Mouse (Mus musculus) cerebellum, adult 8-10 months (tissue): ENCODE data around the gene Pde1c.

Experiments used
- DNase-seq: peaks from one replicate; pipeline ENCODE4 v3.0.0; 2022

The Pde1c gene

DNA sequence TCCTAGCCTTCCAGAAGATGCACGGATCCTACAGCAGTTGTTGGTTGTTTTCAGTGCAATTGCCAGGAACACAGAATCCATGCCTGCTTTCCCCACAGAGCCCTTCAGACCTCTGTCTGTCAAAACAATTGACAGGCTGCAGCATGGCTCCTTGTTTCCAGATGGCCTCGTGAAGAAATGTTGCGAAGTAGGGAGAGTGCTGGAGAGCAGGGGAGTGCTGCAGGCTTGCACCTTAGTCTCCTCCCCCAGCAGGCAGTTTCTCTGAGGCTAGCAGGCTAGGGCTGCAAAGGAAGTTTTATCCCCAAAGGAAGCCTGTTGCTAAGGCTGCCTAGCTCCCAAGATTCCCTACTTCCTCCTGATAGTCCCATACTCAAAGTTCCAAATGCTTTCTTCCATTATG is 246.1 kb downstream of the Pde1c start:
- no peak for DNase-seq

DNA sequence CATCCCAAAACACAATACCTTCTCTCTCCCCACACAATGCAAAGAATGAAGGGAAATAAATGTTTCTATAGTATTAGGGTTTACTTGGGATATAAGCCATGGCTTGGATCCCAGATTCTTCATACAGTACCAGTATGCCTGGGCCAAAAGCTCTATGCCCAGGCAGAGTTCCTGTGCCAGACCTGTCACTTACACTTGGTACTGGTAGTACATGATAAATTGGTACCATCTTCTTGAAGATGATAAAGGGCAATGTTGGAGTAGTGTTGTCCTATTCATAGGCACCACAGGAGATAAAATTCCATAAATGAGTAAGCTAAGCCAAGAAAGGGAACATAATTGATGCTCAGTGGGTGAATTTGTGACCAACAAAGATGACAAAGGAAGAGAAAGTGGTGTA is 258.6 kb downstream of the Pde1c start:
- no peak for DNase-seq

DNA sequence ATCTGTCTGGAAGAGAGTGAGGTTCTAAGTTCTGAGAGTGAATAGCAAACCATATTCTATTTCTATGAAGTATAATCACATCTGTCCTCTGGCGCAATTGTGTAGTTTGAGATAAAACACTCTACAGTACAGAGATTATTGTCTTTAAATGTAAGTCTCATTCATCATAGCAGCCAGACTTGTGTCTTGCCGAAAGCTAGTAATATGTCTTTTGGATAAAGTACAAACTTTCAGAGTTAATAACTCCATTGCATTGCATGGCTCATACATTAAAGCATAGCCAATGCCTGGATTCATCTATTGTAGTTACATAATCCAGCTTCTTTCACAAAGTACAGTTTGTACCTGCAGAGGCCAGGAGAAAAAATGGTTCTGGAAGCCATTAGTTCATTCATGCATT is 262.8 kb downstream of the Pde1c start:
- no peak for DNase-seq

DNA sequence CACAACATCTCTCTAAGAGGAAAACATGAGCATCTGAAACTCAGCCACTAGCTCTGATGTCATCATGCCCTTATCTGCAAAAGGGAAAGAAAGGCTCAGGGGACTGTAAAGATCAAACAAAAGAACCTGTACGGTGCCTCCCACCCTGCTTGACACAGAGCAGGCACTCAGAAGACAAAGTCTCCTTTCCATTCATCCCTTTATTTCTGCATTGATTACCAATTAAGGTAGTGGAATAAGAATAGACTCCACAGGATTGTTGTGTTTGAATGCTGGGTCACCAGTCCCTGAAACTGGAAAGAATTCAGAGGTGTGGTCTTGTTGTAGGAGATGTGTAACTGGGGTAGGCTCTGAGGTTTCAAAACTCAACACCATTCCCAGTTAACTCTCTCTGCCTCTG is 276.7 kb downstream of the Pde1c start:
- DNase-seq: no peak

DNA sequence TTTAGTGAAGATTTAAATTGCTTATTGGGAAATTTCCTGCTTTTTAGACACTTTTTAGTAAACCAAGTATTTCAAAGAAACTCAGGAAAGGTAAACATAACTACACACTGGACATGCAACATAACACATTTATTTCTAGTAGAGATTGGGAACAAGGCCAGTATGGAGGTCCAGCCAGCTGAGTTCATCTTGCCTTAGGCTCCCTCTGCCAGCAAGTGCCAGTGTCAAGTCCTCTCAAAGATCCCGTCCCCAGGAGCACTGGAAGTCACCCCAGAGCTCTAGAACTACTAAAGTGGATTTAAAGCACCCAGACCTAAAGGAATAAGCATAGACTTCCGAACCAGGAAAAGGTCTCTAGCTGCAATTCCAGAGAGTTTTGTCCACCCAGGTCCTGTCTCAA is 279.6 kb downstream of the Pde1c start:
- no peak for DNase-seq

DNA sequence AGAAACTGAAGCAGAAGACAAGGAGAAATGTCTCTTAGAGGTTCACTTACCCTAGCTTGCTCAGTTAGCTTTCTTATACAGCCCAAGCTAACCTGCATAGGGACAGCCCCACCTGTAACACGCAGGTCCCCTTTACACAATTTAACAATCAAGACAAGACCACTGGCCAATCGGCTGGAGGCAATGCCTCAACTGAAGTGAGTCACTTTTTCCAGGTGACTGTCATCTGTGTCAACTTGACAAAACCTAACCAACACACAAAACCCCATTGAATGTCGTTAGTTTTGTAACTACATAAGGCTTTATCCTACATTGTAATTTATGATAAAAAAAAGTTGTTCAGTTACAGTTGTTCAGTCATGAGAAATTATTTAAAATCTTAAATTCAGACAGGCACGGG is 284.1 kb downstream of the Pde1c start:
- DNase-seq: no peak

DNA sequence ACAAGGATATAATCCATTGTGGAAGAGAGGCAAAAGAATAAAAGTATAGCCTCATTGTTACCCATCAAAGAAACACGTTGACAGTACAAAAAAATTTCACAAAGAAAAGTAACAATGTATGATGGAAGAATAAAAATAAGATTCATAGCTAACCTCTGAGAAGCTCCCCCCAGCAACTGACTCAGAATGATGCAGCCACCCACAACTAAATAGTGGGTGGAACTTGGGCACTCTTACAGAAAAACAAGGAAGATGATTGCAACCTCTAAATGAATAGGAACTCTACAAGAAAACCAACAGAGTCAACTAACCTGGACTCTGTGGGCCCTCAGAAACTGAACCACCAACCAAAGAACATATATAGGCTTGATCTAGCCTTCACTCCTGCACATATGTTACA is 293.4 kb downstream of the Pde1c start:
- no peak for DNase-seq

DNA sequence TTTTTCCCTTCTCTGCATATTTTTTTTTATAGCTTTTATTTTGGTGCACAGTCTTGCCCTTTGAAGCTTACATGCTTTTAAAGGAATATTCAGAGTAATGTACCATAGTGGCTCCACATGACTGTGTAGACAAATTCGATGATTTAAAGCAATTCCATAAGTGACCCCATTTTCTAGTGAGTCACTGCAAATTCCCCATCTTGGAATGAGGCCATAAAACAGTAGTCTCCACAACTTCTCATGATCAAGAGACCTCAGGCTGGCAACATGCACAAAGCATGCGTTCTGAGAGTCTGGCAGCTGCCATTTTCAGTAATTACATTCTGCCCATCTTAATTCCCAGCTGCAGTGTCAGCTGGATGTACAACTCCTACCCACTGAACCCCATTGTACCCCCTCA is 297.2 kb downstream of the Pde1c start:
- DNase-seq: no peak

DNA sequence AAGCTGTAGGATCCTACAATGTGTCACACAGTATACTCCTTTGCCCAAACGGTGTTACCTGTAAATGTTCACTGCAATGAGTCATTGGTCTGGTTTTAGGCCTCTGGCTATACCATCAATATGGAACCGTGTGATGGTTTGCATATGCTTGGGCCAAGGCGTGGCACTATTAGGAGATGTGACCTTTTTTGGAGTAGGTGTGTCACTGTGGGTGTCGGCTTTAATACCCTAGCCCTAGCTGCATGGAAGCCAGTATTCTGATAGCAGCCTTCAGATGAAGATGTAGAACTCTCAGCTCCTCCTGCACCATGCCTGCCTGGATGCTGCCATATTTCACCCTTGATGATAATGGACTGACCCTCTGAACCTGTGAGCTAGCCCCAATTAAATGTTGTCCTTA is 304.4 kb downstream of the Pde1c start:
- DNase-seq: no peak

DNA sequence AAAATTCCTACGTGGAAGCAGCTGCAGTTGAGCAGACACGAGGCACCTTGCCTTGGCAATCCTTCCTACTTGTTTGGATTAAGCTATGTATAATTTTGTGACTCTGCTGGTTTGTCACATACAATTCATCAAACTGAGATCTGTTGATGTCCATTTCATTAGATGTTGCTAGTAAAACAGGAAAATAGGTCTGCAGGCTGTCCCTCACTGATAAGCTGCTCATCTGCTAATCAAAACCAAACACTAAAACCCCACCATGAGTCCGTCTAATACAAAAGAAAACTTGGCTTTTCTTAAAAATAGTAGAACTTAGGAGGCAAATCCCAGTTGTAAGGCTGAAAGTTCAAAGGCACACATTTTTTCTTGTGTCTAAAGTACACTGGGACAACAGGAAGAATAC is 308.8 kb downstream of the Pde1c start:
- no peak for DNase-seq

DNA sequence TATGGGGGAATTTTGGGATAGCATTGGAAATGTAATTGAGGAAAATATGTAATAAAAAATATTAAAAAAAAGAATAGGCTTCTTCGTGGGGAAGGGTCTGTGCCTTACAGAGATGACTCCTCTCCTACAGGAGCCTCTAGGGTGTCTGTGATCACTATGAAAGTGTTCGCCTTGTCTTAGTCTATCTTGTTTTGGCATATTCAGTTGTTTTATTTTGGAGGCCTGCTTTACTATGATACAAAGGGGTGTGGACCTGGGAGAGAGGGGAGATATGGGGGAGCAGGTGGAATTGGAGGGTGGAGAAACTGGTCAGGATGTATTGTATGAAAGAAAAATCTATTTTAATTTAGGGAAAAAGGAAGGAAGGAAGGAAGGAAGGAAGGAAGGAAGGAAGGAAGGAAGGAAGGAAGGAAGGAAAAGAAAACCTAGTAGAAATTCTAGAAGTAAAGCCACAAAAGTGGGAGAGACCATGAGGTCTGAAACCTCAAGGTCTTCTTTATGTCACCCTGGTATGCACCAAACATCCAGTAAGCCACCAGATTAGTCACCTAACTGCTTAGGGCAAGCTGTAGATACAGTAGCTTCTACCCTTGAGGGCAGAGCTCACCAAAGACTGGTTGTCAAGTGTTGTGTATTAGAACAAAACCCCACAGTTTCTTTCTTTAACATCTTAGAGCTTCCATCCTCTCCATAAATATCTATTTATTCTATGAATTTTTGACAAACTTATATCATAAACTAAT is 311.2 kb downstream of the Pde1c start:
- no peak for DNase-seq

DNA sequence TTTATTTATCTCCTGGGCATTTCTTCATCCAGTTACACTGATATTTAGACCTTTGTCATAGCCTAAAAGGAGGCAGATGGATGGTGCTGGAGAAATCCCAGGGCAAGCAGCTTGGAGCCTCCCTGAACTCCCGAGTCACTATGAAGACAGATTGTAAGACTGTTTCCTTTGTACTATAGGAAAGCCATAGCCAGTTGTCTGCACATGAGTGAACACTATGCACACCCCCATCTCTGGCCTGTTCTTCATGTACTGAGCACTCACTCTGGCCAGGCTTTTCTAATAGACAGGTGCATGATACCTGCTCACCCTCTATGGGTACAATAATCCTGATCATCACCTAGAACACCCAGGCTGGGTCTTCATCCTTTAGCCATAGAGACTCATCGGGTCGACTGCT is 318.8 kb downstream of the Pde1c start:
- peak; percentile 48 for DNase-seq

DNA sequence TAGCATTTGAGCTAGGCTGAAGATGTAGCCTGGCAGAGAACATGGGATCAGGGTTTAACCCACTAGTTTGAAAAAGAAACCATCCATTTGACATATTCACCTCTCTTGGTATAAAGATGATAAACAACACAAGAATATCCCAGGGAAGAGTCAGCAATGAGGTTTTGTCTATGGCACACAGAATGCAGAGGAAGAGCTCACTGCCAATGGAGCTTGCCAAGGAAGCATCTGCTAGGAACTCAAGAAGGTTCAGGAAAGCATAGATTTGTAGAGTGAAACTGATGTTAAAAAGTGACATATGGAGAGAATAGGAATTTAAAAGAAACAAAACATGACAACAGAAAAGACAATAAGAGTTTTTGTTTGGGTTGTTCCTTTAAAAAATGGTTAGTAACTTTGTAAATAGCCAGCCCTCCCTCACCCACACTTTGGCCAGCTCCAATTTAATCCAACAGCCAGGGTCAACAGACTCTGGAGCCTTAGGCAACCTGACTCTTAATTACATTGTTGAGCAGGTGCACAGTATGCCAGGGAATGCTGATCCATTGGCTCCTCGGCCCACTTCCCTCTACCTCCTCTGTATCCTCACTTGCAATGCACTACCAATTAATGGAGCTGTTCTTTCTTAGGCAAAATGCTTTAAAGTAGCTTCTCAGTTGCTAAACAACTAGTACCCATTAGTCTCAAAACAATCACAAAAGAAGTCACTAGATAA is 377.3 kb downstream of the Pde1c start:
- peak; percentile 34 for DNase-seq

DNA sequence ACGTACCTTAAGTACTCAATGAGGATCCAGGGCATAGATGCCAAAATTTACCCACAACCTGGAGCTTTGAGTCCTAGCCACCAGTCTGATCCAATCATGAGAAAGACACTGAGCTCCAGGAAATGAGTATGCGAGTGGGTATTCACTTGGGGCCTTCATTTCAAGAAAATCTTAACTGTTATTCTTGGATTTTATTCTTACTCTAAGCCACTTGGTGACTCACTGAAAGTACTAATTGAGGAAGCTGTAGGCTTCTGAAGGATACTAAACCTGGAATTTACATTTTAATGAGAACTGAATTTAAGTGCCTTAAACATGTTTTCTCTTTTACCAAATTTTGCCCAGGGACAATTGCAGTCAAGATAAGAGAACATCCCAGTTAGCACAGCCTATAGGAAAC is 392.4 kb downstream of the Pde1c start:
- DNase-seq: no peak

DNA sequence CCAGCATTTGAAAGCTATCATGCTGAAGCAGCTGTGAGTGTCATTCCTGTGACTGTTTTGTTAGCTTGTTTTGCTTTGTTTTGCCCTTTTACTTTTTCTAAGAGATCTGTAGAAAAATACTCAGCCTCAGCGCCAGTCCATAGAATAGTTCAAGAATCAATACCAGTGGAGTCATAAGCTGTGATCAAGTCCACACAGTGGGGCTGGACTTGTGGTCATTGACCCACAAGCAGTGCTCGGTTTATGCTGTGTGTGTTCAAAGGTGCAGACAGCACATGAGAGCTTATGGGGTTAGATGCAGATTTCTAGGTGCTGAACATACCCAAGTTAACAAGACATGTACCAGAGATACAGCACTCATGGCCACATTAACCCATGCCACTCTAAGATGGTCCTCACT is 396.7 kb downstream of the Pde1c start:
- no peak for DNase-seq

DNA sequence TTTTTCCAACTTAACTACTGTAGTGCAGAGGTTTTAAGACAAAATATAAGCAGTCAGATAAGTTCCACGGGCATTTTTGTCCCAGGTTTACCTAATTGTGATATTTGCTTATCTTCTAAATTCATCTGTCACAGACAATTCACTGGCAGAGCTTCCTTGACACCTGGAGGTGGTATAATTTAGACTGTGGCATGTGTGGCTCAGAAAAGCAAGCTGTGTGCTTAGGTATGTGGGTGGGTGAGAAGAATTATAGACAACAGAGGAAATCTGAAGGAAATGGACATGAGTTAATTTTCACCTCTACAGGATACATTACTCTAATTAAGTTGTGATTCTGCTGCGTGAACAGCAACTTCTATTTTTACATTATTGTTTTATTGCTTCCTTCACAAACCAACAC is 400.2 kb downstream of the Pde1c start:
- DNase-seq: no peak

DNA sequence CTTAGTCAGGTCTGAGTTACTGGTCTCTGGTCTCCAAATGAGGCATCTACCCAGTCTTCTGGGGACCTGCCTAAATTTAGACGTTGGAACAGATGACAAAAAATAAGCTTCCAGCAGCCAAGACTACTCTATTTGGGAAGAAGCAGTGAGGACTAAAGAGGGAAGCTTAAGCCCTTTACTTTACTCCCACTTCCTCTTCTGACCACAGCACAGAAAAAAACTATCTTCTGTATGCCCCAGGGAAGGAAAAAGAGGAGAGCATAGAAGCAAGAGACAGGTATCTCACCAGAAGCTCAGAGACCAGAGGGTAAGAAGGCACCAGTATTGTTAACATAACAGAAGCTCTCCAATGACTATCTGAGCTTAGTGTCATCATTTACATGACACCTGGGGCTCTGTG is 410.7 kb downstream of the Pde1c start:
- no peak for DNase-seq

DNA sequence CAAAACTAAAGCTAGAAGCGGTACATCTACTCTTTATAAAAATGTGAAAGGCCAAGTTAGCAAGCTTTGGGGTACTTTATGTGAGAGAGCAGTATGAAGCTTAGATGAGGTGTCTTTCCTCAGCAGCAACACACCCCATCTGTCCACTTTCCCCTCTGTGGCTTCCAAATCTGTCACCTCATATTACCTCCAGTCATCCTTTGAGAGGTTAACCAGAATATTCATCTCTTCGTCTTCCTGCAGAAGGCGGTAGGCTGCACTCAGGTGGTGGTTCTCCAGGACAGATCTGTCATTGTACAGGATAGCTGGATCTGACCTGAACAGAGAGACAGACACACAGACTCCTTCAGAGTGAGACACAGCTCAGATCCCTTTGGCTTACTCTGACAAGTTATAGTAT is 412.1 kb downstream of the Pde1c start:
- peak; percentile 44 for DNase-seq

DNA sequence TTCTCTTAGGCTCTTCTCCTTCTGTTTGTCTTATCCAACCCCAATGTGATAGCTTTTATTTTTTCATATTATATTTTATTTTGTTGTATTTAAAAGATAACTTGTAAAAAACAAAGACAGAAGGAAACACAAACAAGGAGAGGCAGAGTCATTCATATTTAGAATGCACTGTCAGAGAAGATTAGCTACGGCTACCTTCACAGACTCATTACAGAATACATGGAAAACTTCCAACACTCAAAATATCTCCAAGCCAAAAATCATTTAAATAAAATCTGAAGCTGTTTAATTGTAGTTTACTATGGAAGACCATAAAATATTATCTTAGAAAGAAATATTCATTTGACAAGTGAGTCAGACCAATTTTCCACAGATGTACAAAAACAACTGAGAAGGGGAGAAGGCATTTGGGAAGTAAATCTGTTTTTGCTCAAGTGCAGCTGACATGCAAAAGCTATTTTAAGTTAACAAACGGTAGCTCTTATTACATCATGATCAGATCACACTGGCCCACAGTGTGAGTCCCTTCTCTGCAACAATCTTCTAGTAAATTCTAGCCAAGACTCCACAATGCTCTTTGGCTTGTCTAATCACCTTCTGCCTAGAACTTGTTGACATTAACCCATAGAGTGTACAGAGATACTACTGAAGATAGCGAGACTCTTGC is 438.3 kb downstream of the Pde1c start:
- DNase-seq: peak; percentile 39

DNA sequence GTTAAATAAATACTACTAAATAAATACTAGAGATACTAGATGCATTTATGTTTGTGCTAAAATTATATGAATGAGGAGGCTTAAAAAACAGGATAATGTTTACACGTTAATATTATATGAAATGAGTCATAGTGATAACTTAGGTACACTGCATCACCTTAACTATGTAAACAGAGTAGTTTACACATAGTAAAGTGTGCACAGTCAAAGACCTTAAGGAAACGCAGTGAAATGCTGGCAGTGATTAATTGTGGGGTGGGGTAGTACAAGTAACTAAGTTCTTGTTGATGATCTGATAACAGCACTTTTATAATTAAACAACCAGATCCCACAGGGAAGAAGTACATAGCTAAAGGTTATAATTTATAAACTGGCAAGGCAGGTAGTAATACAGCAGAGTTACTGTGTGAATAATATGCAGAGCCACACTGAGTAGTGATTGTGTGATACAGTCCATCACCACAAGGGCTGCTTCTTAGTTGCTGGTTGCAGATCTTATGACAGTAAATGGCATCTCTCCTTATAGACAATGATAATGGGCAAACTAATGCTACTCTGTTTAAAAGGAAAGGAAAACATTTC is 469.3 kb downstream of the Pde1c start:
- DNase-seq: no peak

DNA sequence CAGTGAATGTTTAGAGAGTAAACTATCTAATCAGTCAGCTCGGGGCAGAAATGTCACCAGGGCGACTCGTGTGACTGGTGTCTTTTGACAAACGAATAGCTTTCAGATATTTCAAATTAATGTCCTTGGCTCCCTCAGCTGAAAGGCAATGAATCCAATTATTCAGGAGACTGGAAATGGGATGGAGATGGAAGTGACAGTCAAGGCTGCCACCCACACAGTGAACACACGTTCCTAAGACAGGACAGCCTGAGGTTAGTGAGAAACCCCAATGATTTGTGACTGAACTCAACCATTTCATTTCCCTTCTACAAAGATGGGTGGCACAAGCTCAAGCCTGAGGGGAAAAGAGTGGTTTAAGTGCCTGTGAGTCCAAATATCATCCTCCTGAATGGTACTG is 470.5 kb downstream of the Pde1c start:
- no peak for DNase-seq

DNA sequence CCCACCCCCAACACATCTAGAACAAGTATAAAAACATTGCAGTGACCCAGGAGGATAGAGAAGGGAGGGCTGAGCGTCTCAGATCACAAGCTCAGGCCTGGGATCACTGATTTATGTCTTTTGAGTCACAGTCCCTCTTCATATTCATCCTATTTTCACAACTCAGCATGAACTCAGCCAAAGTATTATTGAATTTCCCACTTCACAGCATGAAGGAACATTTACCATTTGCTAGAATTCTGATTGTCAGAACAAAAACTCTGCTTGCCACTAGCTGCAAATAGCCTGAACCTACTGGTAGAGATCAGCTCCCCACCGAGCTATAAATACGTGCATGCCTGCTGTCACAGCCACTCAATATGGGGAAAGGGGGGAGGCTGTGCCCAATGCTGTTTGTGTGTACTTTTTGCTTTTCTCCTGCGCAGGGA is 492.5 kb downstream of the Pde1c start:
- DNase-seq: peak; percentile 35

DNA sequence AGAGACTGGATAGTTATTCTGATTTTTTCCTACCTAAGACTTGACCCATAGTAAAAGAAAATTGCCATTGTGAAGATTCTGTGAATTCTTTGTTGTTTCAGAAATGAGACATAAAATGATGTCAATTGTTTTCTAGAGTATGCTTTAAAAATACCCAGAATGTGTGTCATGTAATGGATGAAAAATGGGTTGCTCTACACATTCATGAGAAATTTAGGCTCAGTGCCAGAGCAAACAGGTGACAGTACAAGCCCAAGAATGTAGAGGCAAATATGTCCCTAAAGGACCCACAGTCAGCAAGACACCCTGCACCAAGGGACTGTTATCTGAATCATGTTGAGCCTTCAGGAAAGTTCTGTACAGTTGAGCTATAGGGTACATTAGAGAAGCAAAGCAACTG is 500.4 kb downstream of the Pde1c start:
- DNase-seq: no peak
